Comparison of ENCODE assay signal across 7 mouse cellular contexts in genomic region chr4:89136906-89137541, GRCm38 (mm10). TPM values are rescaled to one million over a fixed set of nuclear protein-coding genes. Genes with fewer than 3 reads are reported as not detected.
DNase-seq lines count a peak whose midpoint lies in the region; ATAC-seq lines count a peak whose summit lies in the region.

TSS of gene Mtap (plus strand) at chr4:89137122.

- WGBS in intestine, embryonic 16.5 days = under 1% methylated on average over 31 of the region's 31 CpGs

- peak within 1 kb of the TSS; percentile 77 for H3K4me2 ChIP-seq in intestine, embryonic 16.5 days (ENCODE audit: low read depth, low read length)

- peak; percentile 95 for ATAC-seq in intestine, embryonic 16.5 days

- peak within 1 kb of the TSS; percentile 90 for H3K9ac ChIP-seq in intestine, embryonic 16.5 days (ENCODE audit: low read depth, low read length)

- intact Hi-C loops in left cerebral cortex, postnatal 25 days (cut with DNase I) = no loop called here

- peak; percentile 81 for DNase-seq in adrenal gland, adult 8-10 months
- peak; percentile 89 for DNase-seq in embryo, embryonic 10.5 days (ENCODE audit: low spot score)
- peak; percentile 73 to 84 for DNase-seq in gastrocnemius, postnatal 4 days (ENCODE audit: low spot score in 2 of 2)
- DNase-seq in left cerebral cortex, postnatal 25 days (ENCODE audit: low spot score in 2 of 2) = peak; percentile 76 to 83
- DNase-seq in mesoderm, embryonic 11.5 days (ENCODE audit: low read depth, low spot score) = peak; percentile 82
- peak; percentile 66 to 76 for DNase-seq in right cerebral cortex, postnatal 36 days (ENCODE audit: low spot score in 2 of 2)

- H3K27ac ChIP-seq in intestine, embryonic 16.5 days (ENCODE audit: low read length) = peak within 1 kb of the TSS; percentile 79

- peak within 1 kb of the TSS; percentile 96 for H3K4me3 ChIP-seq in intestine, embryonic 16.5 days (ENCODE audit: low read length)

- H3K36me3 ChIP-seq in intestine, embryonic 16.5 days (ENCODE audit: control insufficient read depth, insufficient read depth, low read length) = no peaks in the 10 kb centered on the region

- H3K9me3 ChIP-seq in intestine, embryonic 16.5 days (ENCODE audit: control insufficient read depth, low read length) = no peaks in the 10 kb centered on the region

- H3K4me1 ChIP-seq in intestine, embryonic 16.5 days (ENCODE audit: control insufficient read depth, insufficient read depth, low read length) = peaks cover 24% of the 10 kb centered on the region

- H3K27me3 ChIP-seq in intestine, embryonic 16.5 days (replicated peaks; ENCODE audit: control insufficient read depth, insufficient read depth, low read length) = no peaks in the 10 kb centered on the region

RNA-seq across cellular contexts. Expression of gene Mtap, which starts in this region (rescaled TPM):
- total RNA-seq in adrenal gland, adult 8-10 months (2022) = 10 to 100 TPM; 33.3 to 51.7 (median 42.4) TPM
- total RNA-seq in gastrocnemius, postnatal 4 days (2021) = 10 to 100 TPM; 18.7 to 19.7 TPM
- 44.4 and 49.1 TPM in 2 replicates for polyA plus RNA-seq in intestine, embryonic 16.5 days (2015; fragmentation: Nextera tagmentation; extraction: Ambion mirVana)
- total RNA-seq in left cerebral cortex, postnatal 25 days (2021) = 1 to 10 TPM; 9.3 to 9.8 TPM

Comparison
In these comparisons a context has a peak if more than half of its experiments do, and no peak if none do; other contexts are left out.
1. Peak in every context shown above with its lines: DNase-seq, ATAC-seq, H3K4me3 ChIP-seq and H3K27ac ChIP-seq.